Mouse (Mus musculus) liver, embryonic 12.5 days (tissue): ENCODE measurements around the gene Rapgef2. TPM values are rescaled to one million over a fixed set of nuclear protein-coding genes. Genes with fewer than 3 reads are reported as not detected.

Source experiments
- ATAC-seq: fragments of 200-750 bp; cut with Nextera tagmentation; 2 replicates; pipeline ENCODE4 v1.8.0; 2017; ENCODE audit warnings: moderate number of reproducible peaks, mild to moderate bottlenecking, moderate library complexity
- H3K27ac ChIP-seq: fragments of 300-500 bp; sonication (generic); 2 replicates; pipeline ENCODE4 v1.5.1; 2016; ENCODE audit warnings: mild to moderate bottlenecking
- H3K27me3 ChIP-seq: fragments of 300-500 bp; sonication (generic); replicated peaks from 2 replicates; pipeline ENCODE4 v1.6.1; 2016; ENCODE audit warnings: mild to moderate bottlenecking, moderate library complexity
- H3K36me3 ChIP-seq: fragments of 300-500 bp; sonication (generic); 2 replicates; pipeline ENCODE4 v1.6.1; 2016; ENCODE audit warnings: mild to moderate bottlenecking, moderate library complexity
- H3K4me1 ChIP-seq: fragments of 300-500 bp; sonication (generic); 2 replicates; pipeline ENCODE4 v1.6.1; 2016
- H3K4me2 ChIP-seq: fragments of 300-500 bp; sonication (generic); 2 replicates; pipeline ENCODE4 v1.6.1; 2016; ENCODE audit warnings: mild to moderate bottlenecking, moderate library complexity
- H3K4me3 ChIP-seq: fragments of 300-500 bp; sonication (generic); 2 replicates; pipeline ENCODE4 v1.5.1; 2016; ENCODE audit warnings: mild to moderate bottlenecking, moderate library complexity
- H3K9ac ChIP-seq: fragments of 300-500 bp; sonication (generic); 2 replicates; pipeline ENCODE4 v1.6.1; 2016; ENCODE audit warnings: mild to moderate bottlenecking, moderate library complexity
- H3K9me3 ChIP-seq: fragments of 300-500 bp; sonication (generic); replicated peaks from 2 replicates; pipeline ENCODE4 v1.6.1; 2016; ENCODE audit warnings: mild to moderate bottlenecking, moderate library complexity
- WGBS: fragments of 180-500 bp; shearing (Covaris S2); methylation state at CpG from one replicate; pipeline ENCODE4 v1.1.7; 2016; ENCODE audit not compliant: insufficient replicate concordance; 5-methylcytosine and 5-hydroxymethylcytosine counted together
- polyA plus RNA-seq: library from polyadenylated mRNA; unstranded; fragments of >200 nt; fragmentation: Nextera tagmentation; extraction: Ambion mirVana; gene quantifications from 2 replicates; pipeline ENCODE4 v1.2.1, GENCODE M21; 2016

The Rapgef2 gene
- polyA plus RNA-seq, 1 experiment from 2014 or later, result 2.1 TPM

DNA sequence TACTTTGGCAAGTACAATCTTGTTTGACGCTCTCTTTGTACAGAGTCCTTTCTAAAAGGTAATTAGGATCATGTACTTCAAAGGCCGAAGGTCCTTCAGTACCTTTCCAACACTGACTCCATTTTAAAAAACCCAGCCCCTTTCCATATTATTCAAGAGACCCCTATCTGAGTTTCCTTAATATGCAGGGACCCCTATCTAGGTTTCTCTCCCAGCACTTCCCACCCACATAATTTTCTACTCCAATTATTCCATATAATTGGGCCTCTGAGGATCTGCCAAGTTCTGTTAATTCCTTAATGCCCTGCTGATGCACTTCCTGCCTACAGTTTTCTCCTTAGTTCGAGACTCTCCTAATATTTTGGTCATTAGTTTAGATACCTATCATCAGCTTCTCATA, 10.3 kb upstream of the Rapgef2 start:
- no peak for ATAC-seq
- WGBS, result 72% methylated on average over 3 of the region's 3 CpGs
- Histone ChIP-seq H3K4me2 (no peak overlapping the region), H3K4me3 (no peak overlapping the region), H3K9me3 (no peaks in the 10 kb centered on the region), H3K4me1 (no peaks in the 10 kb centered on the region), H3K27me3 (no peaks in the 10 kb centered on the region; the same call in 1 of the 2 replicates), H3K36me3 (no peaks in the 10 kb centered on the region), H3K9ac (no peak overlapping the region), H3K27ac (no peak overlapping the region)

- Histone ChIP-seq H3K9me3 (no peaks in the 10 kb centered on the region), H3K36me3 (no peaks in the 10 kb centered on the region), H3K4me2 (no peak overlapping the region), H3K27me3 (peaks cover 3% of the 10 kb centered on the region; the same call in 1 of the 2 replicates), H3K9ac (no peak overlapping the region), H3K4me3 (no peak overlapping the region), H3K27ac (no peak overlapping the region), H3K4me1 (no peaks in the 10 kb centered on the region)
- ATAC-seq, result no peak
- 48% methylated on average over 5 of the region's 5 CpGs for WGBS
Observed at GRCm38 (mm10) chr3:79296049-79296448, 9.7 kb upstream of the Rapgef2 start.

DNA sequence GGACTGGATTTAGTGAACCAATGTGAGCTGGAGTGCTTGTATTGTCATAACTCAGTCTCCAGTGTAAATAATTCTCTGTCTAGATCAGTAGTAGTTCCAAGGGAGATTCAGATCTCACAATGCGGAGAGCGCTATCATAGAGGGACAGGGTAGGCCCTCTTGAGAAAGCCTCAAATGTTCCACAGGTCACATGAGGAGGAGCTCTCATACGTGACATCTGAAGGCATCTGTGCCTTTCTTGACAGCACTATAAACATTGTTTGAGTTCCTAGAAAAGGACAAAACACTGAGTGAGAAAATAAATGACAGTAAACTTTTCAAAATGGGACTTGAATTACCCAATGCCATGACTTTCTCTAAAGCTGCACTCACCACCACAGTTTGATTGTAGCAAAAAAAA, 8.4 kb upstream of the Rapgef2 start:
- 75% methylated on average over 3 of the region's 3 CpGs for WGBS
- Histone ChIP-seq H3K4me1 (no peaks in the 10 kb centered on the region), H3K4me3 (no peak overlapping the region), H3K36me3 (no peaks in the 10 kb centered on the region), H3K9me3 (no peaks in the 10 kb centered on the region), H3K9ac (no peak overlapping the region), H3K4me2 (no peak overlapping the region), H3K27me3 (peaks cover 10% of the 10 kb centered on the region), H3K27ac (no peak overlapping the region)
- ATAC-seq, result no peak

DNA sequence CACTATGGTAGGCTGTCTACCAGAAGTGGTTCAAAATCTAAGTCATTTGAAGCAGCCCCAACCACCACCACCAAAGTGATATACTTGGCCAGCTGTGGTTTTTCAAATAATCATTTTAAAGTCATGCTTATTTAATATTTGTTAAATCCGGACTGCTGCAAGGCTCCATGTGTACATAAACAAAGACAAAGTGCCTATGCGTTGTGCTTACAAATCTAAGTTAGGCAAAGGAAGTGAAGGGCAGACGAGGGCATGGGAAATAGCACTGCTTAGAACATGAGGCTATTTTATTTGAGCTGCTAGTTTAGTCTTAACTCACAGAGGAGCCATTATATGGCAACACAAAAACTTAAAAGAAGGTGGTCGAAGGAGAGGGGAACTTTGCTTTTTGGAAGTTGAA, 6.7 kb upstream of the Rapgef2 start:
- Histone ChIP-seq H3K4me2 (no peak overlapping the region), H3K27me3 (peaks cover 27% of the 10 kb centered on the region), H3K4me1 (no peaks in the 10 kb centered on the region), H3K27ac (no peak overlapping the region), H3K9ac (no peak overlapping the region), H3K4me3 (no peak overlapping the region), H3K9me3 (no peaks in the 10 kb centered on the region), H3K36me3 (no peaks in the 10 kb centered on the region)
- no peak for ATAC-seq
- 46% methylated on average over 4 of the region's 4 CpGs for WGBS

DNA sequence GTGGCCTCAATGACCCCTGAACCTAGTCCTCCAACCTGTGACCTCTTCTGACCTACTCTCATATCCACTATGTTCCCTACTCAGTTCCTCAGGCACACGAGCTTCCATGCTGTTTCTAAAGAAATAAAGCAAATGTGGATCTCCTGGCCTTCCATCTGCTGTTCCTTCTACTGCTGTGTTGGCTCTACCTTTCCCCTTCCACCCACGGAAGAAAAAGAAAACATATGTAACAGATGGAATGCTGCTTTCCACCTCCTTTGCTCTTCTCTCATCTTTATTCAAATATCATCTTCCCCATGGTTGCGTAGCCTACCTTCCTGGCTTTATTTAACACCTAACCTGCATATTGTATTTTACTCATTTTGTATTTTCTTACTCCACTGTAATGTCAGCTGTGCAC, 2.7 kb upstream of the Rapgef2 start:
- no peak overlapping the region for H3K27ac ChIP-seq
- 60% methylated on average over 3 of the region's 3 CpGs for WGBS
- no peak overlapping the region for H3K4me3 ChIP-seq
- peaks cover 62% of the 10 kb centered on the region for H3K27me3 ChIP-seq
- H3K4me1 ChIP-seq, result peaks cover 25% of the 10 kb centered on the region
- no peaks in the 10 kb centered on the region for H3K36me3 ChIP-seq
- no peak for ATAC-seq
- H3K9ac ChIP-seq, result no peak overlapping the region
- H3K4me2 ChIP-seq, result no peak overlapping the region
- no peaks in the 10 kb centered on the region for H3K9me3 ChIP-seq

- no peak for ATAC-seq
- 10% methylated on average over 17 of the region's 17 CpGs for WGBS
- no peak overlapping the region for H3K27ac ChIP-seq
Observed at GRCm38 (mm10) chr3:79287699-79288458, 1.6 kb upstream of the Rapgef2 start.

DNA sequence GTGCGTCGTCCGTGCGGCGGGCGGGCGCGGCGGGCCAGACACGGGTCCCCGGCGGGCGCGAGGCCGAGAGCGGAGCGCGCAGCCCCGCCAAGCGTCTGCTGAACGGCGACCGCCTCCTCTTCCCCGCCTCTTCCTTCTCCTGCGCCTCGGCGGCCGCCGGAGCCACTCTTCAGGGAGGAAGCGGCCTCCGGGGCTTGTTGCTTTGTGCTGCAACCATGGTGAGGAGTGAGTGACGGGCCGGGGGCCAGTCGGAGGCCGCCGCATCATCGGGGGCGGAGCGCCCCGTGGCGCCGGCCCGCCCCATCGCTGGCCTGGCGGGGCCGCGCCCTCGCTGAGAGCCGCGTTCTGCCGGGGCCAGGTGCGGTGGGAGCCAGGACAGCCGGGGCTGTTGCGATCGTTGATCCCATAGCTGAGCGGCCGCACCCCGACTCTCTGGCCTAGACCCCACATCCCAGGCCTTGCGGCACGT, 825 bp upstream of the Rapgef2 start:
- Histone ChIP-seq H3K27me3 (peaks cover 62% of the 10 kb centered on the region), H3K4me1 (peaks cover 25% of the 10 kb centered on the region), H3K36me3 (no peaks in the 10 kb centered on the region), H3K4me3 (peak overlapping the region; percentile 80), H3K9ac (peak overlapping the region; percentile 79), H3K27ac (peak overlapping the region; percentile 86), H3K9me3 (no peaks in the 10 kb centered on the region), H3K4me2 (peak overlapping the region; percentile 97)
- ATAC-seq, result peak; percentile 96
- 3% methylated on average over 52 of the region's 60 CpGs for WGBS

More at GRCm38 (mm10) chr3:79287699-79288458, 1.6 kb upstream of the Rapgef2 start:
- Histone ChIP-seq H3K4me3 (peak overlapping the region; percentile 80), H3K36me3 (no peaks in the 10 kb centered on the region), H3K4me2 (peak overlapping the region; percentile 97), H3K9ac (peak overlapping the region; percentile 79), H3K27me3 (peaks cover 62% of the 10 kb centered on the region), H3K4me1 (peaks cover 25% of the 10 kb centered on the region), H3K9me3 (no peaks in the 10 kb centered on the region)

GRCm38 (mm10) chr3:79286031-79286375, 314 bp downstream of the Rapgef2 start:
- Histone ChIP-seq H3K27me3 (peaks cover 59% of the 10 kb centered on the region), H3K9me3 (no peaks in the 10 kb centered on the region), H3K36me3 (no peaks in the 10 kb centered on the region), H3K4me1 (peaks cover 25% of the 10 kb centered on the region), H3K4me2 (peak overlapping the region; percentile 97), H3K9ac (peak overlapping the region; percentile 79), H3K4me3 (peak overlapping the region; percentile 80), H3K27ac (no peak overlapping the region)
- 4% methylated on average over 10 of the region's 10 CpGs for WGBS
- ATAC-seq, result no peak

DNA sequence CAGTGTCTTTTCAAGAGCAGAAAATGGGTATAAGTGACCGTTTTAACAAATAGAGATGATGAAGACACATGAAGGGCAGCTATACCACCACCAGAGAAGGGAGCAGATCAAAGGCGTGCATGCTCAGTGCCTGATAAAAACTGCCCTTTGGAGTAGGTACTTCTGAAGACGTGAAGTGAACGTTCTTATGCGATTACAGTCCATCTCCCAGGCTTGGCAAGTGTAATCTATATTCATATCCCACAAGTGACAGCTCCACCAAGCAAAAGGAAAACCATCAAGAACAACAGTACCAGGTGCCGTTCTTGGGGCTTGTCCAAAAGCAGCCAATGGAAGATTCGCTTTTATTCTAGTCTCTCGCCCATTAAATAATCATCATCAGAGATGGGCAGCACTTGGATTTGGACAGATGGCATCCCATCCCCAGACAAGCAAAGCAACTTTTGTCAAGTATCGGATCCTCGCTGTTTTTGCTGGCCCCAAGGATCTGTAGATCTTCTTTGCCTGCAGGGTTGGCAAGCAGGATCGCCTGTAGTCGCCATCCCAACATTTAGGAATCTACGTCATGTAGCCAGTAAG, 1.1 kb downstream of the Rapgef2 start:
- Histone ChIP-seq H3K4me1 (peaks cover 25% of the 10 kb centered on the region), H3K4me3 (peak overlapping the region; percentile 80; the same call in 1 of the 2 replicates), H3K36me3 (no peaks in the 10 kb centered on the region), H3K9me3 (no peaks in the 10 kb centered on the region), H3K9ac (no peak overlapping the region), H3K27me3 (peaks cover 57% of the 10 kb centered on the region), H3K4me2 (peak overlapping the region; percentile 97), H3K27ac (no peak overlapping the region)
- no peak for ATAC-seq
- WGBS, result 60% methylated on average over 13 of the region's 13 CpGs

DNA sequence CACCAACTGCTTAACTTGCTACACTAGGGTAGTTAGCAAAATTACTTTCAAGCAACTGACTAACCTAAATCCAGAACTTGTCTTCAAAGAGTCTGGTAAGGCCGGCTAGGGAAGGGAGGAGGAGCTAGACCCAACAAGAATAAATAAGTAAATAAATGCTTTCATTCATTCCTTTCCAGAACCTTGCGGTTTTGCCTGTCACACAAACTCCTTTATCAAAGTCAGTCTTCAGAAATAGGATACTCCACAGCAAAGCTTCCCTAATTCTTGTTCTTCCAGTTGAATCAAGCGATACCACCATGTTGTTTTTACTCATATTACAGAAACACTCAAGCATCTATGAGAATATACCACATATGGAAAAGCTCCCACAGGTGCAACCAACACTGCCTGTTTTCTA, 2.3 kb downstream of the Rapgef2 start:
- Histone ChIP-seq H3K4me3 (no peak overlapping the region), H3K27ac (no peak overlapping the region), H3K36me3 (no peaks in the 10 kb centered on the region), H3K9me3 (no peaks in the 10 kb centered on the region), H3K4me1 (peaks cover 25% of the 10 kb centered on the region), H3K4me2 (no peak overlapping the region), H3K27me3 (peaks cover 45% of the 10 kb centered on the region), H3K9ac (no peak overlapping the region)
- 73% methylated on average over 3 of the region's 3 CpGs for WGBS
- ATAC-seq, result no peak

- Histone ChIP-seq H3K4me3 (no peak overlapping the region), H3K4me2 (no peak overlapping the region), H3K36me3 (no peaks in the 10 kb centered on the region), H3K9me3 (no peaks in the 10 kb centered on the region), H3K27ac (no peak overlapping the region), H3K27me3 (peaks cover 36% of the 10 kb centered on the region), H3K9ac (no peak overlapping the region), H3K4me1 (peaks cover 25% of the 10 kb centered on the region)
- 73% methylated on average over 2 of the region's 2 CpGs for WGBS
- ATAC-seq, result no peak
Observed at GRCm38 (mm10) chr3:79283031-79283430, 3.3 kb downstream of the Rapgef2 start.

DNA sequence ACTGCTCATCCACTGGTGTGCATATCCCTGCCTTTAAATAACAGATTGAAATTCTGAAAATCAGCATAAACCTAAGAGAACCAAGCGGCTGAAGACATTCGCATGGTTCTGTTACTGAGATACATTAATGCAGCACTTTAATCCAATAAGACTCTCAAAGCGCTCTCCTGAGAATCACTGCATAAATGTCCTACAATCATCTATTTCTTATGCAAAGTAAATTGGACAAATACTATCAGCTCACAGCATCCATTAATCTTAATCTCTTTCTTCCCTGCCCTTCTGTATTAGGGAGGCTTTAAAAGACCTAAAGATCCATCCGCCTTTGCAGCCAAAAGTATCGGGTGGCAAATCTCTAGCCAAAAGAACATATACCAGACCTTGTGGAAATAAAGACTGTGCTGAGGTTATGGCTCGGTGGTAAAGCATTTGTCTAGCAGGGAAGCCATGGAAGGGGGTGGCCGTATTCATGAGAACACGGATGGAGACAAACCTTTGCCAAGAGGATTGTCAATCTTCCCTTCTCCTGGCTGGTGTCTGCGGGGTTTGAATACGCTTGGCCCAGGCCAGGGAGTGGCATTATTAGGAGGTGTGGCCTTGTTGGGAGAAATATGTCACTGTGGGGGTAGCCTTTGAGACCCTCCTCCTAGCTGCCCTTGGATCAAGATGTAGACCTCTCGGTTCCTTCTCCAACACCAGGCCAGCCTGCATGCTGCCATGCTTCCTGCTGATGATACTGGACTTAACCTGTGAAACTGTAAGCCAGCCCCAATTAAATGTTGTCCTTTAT, 10.3 kb downstream of the Rapgef2 start:
- Histone ChIP-seq H3K36me3 (no peaks in the 10 kb centered on the region), H3K27ac (no peak overlapping the region), H3K4me2 (no peak overlapping the region), H3K4me3 (no peak overlapping the region), H3K9me3 (no peaks in the 10 kb centered on the region), H3K27me3 (no peaks in the 10 kb centered on the region), H3K9ac (no peak overlapping the region), H3K4me1 (peaks cover 4% of the 10 kb centered on the region; the same call in 1 of the 2 replicates)
- WGBS, result 81% methylated on average over 11 of the region's 11 CpGs
- no peak for ATAC-seq
